Mouse (Mus musculus) leukemia stem cell, adult 10-12 weeks (primary cell): ENCODE measurements around the gene Adam30. TPM values are rescaled to one million over a fixed set of nuclear protein-coding genes. Genes with fewer than 3 reads are reported as not detected.

Experiments used
- polyA plus RNA-seq: library from polyadenylated mRNA; stranded (reverse); fragments of >175 nt; gene quantifications from 2 replicates; pipeline ENCODE4 v1.2.3, GENCODE M21; 2012; ENCODE audit warnings: low replicate concordance

The Adam30 gene
- not detected in 2 replicates for polyA plus RNA-seq

GRCm38 (mm10) chr3:98160330-98160729, at the start of gene Adam30:
Gene Adam30, plus strand, starts transcription at chr3:98160630.

Other genes starting within 250 kb of the Adam30 start
- gene Notch2, start 147.1 kb upstream of the Adam30 start, polyA plus RNA-seq, result 10.4 and 24.2 TPM in 2 replicates
- not detected in 2 replicates for gene Reg4, start 61.5 kb downstream of the Adam30 start, polyA plus RNA-seq
- not detected in 2 replicates for gene Hmgcs2, start 119.8 kb downstream of the Adam30 start, polyA plus RNA-seq
- 87.9 and 98.6 TPM in 2 replicates for gene Phgdh, start 179.4 kb downstream of the Adam30 start, polyA plus RNA-seq
- gene Zfp697, start 221.8 kb downstream of the Adam30 start, polyA plus RNA-seq, result 0.07 and 0.23 TPM in 2 replicates